Mouse (Mus musculus) ES-Bruce4 (cell line): ENCODE measurements around the gene Il27ra.

Source experiments
- CTCF ChIP-seq: IDR thresholded peaks from one replicate; pipeline ENCODE4 v1.8.1; 2011; ENCODE audit warnings: low read depth, low read length
- EP300 ChIP-seq: IDR thresholded peaks from 2 replicates; pipeline ENCODE4 v1.6.1; 2011; ENCODE audit warnings: low read depth, low read length; ENCODE audit not compliant: insufficient read depth
- POLR2A ChIP-seq: IDR thresholded peaks from one replicate; pipeline ENCODE4 v1.8.1; 2011; ENCODE audit warnings: low read length; ENCODE audit not compliant: insufficient read depth

DNA sequence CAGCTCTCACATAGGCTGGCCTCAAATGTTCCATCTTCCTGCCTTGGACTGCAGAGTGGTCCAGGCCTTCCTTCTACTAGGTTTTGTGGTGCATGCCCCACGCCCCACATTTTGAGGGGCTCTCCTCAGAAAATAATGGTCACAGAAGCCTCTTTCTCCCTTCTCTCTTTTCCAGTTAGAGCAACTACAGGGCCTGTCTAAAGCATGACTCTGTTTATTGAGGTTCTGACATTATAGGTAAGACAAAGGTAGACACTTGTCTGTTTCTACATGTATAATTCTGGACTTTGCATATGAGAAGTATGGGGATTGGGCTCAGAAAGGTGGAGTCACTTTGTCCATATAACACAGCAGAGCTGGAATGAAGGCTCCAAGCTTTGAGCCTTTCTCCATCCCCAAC lies 22.6 kb upstream of the Il27ra start, which contains the start of gene Gm10643:
- no peak for TF ChIP-seq CTCF
- no peak for TF ChIP-seq EP300
- TF ChIP-seq POLR2A: no peak
